Mouse (Mus musculus) lung, adult 2 months (tissue): ENCODE data around the gene Cmss1.

Source experiments
- CTCF ChIP-seq: fragments of 200-500 bp; IDR thresholded peaks from 2 replicates; pipeline ENCODE4 v1.5.1; 2011; ENCODE audit warnings: mild to moderate bottlenecking, low read length, control low read depth; ENCODE audit not compliant: insufficient read depth
- POLR2A ChIP-seq: fragments of 200-500 bp; IDR thresholded peaks from 2 replicates; pipeline ENCODE4 v1.6.1; 2011; ENCODE audit warnings: low read depth, mild to moderate bottlenecking, control low read depth, low read length, borderline replicate concordance; ENCODE audit errors: extremely low read depth

DNA sequence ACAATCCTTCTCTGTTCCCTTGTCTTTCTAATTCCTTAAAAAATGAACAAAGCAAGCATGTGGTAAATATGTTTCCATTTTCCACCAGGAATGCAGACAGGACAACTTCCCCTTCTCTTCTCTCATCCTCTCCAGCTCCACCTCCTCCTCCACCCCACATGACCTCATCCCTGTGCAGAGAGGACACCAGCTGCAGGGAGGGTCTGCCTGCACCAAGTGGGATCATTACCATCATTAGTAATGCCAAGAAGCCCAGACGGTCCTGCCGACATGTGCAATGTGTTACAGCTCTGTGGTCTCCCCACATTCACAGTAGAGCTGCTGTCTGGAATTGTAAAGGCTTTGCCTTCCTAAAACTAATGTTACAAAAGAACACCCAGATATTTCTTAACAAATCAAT, 190.6 kb downstream of the Cmss1 start:
- TF ChIP-seq CTCF, result no peak
- TF ChIP-seq POLR2A, result no peak
